Mouse (Mus musculus): Measurements from ENCODE around the gene Enpp3.

DNA sequence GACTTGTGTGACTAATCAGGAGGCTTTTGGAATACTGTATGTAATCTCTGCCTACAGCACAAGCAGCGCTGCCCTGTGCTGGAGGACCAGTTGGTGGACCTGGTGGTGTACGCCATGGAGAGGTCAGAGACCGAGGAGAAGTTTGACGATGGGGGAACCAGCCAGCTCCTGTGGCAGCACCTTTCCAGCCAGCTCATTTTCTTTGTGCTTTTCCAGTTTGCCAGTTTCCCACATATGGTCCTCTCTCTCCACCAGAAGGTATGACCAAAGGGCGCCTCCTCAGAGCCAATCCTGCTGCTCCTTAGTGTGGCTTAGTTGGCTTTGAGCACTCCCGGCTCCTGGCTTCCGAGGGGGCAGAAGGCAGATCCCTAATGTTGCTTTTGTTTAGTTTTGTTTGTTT is 45.7 kb upstream of the Enpp3 start:
- no peak for TF ChIP-seq POLR2A (IDR thresholded peaks at IDR 0.05; ENCODE audit: insufficient read depth, low read length)
- TF ChIP-seq CTCF (IDR thresholded peaks at IDR 0.05; ENCODE audit: low read depth, low read length), result no peak

All from ES-Bruce4 (cell line).